Mouse (Mus musculus): Measurements from ENCODE around the gene Slc30a7. TPM values are rescaled to one million over a fixed set of nuclear protein-coding genes. Genes with fewer than 3 reads are reported as not detected.

Gene Slc30a7
- total and polyA plus RNA-seq, 3 experiments = 15.0 to 38.9 (median 25.3) TPM

- Histone ChIP-seq H3K27me3 (replicated peaks) (no peaks in the 10 kb centered on the region), H3K4me3 (replicated peaks in 1 of 3; ENCODE audit: low read depth in 2 of 3, low read length in 2 of 3, poor library complexity in 1 of 3) (no peak overlapping the region), H3K9me3 (replicated peaks; ENCODE audit: low read length) (no peaks in the 10 kb centered on the region), H3K36me3 (replicated peaks in 1 of 2; ENCODE audit: control insufficient read depth in 1 of 2, insufficient read depth in 1 of 2, low read length in 1 of 2) (peaks cover 35 to 93% of the 10 kb centered on the region in 2 experiments), H3K4me1 (ENCODE audit: control insufficient read depth in 1 of 2, insufficient read depth in 2 of 2) (peaks cover 11 to 26% of the 10 kb centered on the region in 2 experiments), H3K27ac (ENCODE audit: insufficient read depth, low read depth) (no peak overlapping the region), H3K79me2 (replicated peaks; ENCODE audit: control insufficient read depth, extremely low read depth, insufficient read depth, poor library complexity, severe bottlenecking) (peaks cover 3% of the 10 kb centered on the region; the same call in 1 of the 2 replicates), H3K9ac (ENCODE audit: insufficient read depth, low read depth) (no peak overlapping the region), H3K4me2 (ENCODE audit: insufficient read depth, low read depth, poor library complexity, severe bottlenecking) (no peak overlapping the region)
- in situ Hi-C loops (cut with MboI; ENCODE audit: low pct_ligation_motif_present, low pct_unique_long_range_greater_than_20kb, low sequenced_read_pairs) (no loop called here), dilution Hi-C loops (cut with MboI; ENCODE audit: extremely low pct_ligation_motif_present, extremely low pct_unique_long_range_greater_than_20kb, low sequenced_read_pairs) (no loop called here)
- TF ChIP-seq SMC3 (IDR thresholded peaks at IDR 0.05; ENCODE audit: low read depth, low read length) (no peak), MAX (IDR thresholded peaks at IDR 0.05; ENCODE audit: low read length) (no peak), MAFK (IDR thresholded peaks at IDR 0.05; ENCODE audit: insufficient replicate concordance, low read length) (no peak), ETS1 (conservative IDR thresholded peaks at IDR 0.05; ENCODE audit: low read depth, low read length) (no peak), ZC3H11A (IDR thresholded peaks at IDR 0.05; ENCODE audit: low read depth, low read length) (no peak), MYC (IDR thresholded peaks at IDR 0.05; ENCODE audit: low read depth, low read length) (no peak), TBP (conservative IDR thresholded peaks at IDR 0.05; ENCODE audit: low read depth, low read length) (no peak), JUND (conservative IDR thresholded peaks at IDR 0.05; ENCODE audit: low read depth, low read length) (no peak), SIN3A (IDR thresholded peaks at IDR 0.05; ENCODE audit: low read length) (no peak), ELF1 (IDR thresholded peaks at IDR 0.05; ENCODE audit: low read depth, low read length) (no peak), NRF1 (IDR thresholded peaks at IDR 0.05; ENCODE audit: low read depth, low read length) (no peak), CHD2 (IDR thresholded peaks at IDR 0.05; ENCODE audit: low read length) (no peak), UBTF (IDR thresholded peaks at IDR 0.05; ENCODE audit: low read depth, low read length) (no peak), BHLHE40 (IDR thresholded peaks at IDR 0.05; ENCODE audit: low read depth, low read length) (no peak), RAD21 (IDR thresholded peaks at IDR 0.05; ENCODE audit: low read depth, low read length) (no peak), E2F4 (IDR thresholded peaks at IDR 0.05; ENCODE audit: insufficient replicate concordance, low read depth, low read length) (no peak), KAT2A (IDR thresholded peaks at IDR 0.05; ENCODE audit: insufficient replicate concordance, low read length) (no peak)
- DNase-seq (ENCODE audit: extremely low read depth) = no peak
Observed at GRCm38 (mm10) chr3:115951221-115951620, 56.0 kb downstream of the Slc30a7 start.

GRCm38 (mm10) chr3:115949921-115950877, 57.0 kb downstream of the Slc30a7 start:
- Histone ChIP-seq H3K27ac (ENCODE audit: insufficient read depth, low read depth) (no peak overlapping the region), H3K4me3 (replicated peaks in 1 of 3; ENCODE audit: low read depth in 2 of 3, low read length in 2 of 3, poor library complexity in 1 of 3) (no peak overlapping the region), H3K27me3 (replicated peaks) (no peaks in the 10 kb centered on the region), H3K4me1 (ENCODE audit: control insufficient read depth in 1 of 2, insufficient read depth in 2 of 2) (peaks cover 11 to 26% of the 10 kb centered on the region in 2 experiments), H3K4me2 (ENCODE audit: insufficient read depth, low read depth, poor library complexity, severe bottlenecking) (no peak overlapping the region), H3K36me3 (replicated peaks in 1 of 2; ENCODE audit: control insufficient read depth in 1 of 2, insufficient read depth in 1 of 2, low read length in 1 of 2) (peaks cover 30 to 92% of the 10 kb centered on the region in 2 experiments), H3K9ac (ENCODE audit: insufficient read depth, low read depth) (no peak overlapping the region), H3K9me3 (replicated peaks; ENCODE audit: low read length) (no peaks in the 10 kb centered on the region), H3K79me2 (replicated peaks; ENCODE audit: control insufficient read depth, extremely low read depth, insufficient read depth, poor library complexity, severe bottlenecking) (peaks cover 4% of the 10 kb centered on the region; the same call in 1 of the 2 replicates)
- DNase-seq (ENCODE audit: extremely low read depth) = no peak
- dilution Hi-C loops (cut with MboI; ENCODE audit: extremely low pct_ligation_motif_present, extremely low pct_unique_long_range_greater_than_20kb, low sequenced_read_pairs) = no loop called here
- in situ Hi-C loops (cut with MboI; ENCODE audit: low pct_ligation_motif_present, low pct_unique_long_range_greater_than_20kb, low sequenced_read_pairs) = no loop called here
- no peak for TF ChIP-seq KAT2A (IDR thresholded peaks at IDR 0.05; ENCODE audit: insufficient replicate concordance, low read length)
- no peak for TF ChIP-seq USF1 (IDR thresholded peaks at IDR 0.05; ENCODE audit: low read depth, low read length)
- no peak for TF ChIP-seq POLR2AphosphoS2 (IDR thresholded peaks at IDR 0.05; ENCODE audit: low read depth, low read length)
